Comparison of ENCODE assay signal across 22 mouse cellular contexts in genomic region chr16:30204144-30204543, GRCm38 (mm10).
DNase-seq lines count a peak whose midpoint lies in the region; ATAC-seq and TF ChIP-seq lines count a peak whose summit lies in the region.
"Had no signal": no experiment of that assay in that cellular context is flagged by ENCODE, and none has a peak within 500 bp of the region (broad histone marks: within the 10 kb centered on the region; RNA-seq: fewer than 3 reads in every experiment).

No protein-coding gene starts in this region.

- no peak overlapping the region for H3K27ac ChIP-seq in liver, adult 2 months (replicated peaks; ENCODE audit: insufficient read depth, low read depth, low read length)
- no peak overlapping the region for H3K27ac ChIP-seq in liver, postnatal 0 days (ENCODE audit: low read depth)
- H3K27ac ChIP-seq in ES-E14 (ENCODE audit: insufficient read depth, low read depth, low read length, poor library complexity, severe bottlenecking) = peak overlapping the region; percentile 63; the same call in 1 of the 2 replicates
- no peak overlapping the region for H3K27ac ChIP-seq in heart, embryonic 11.5 days (ENCODE audit: low read depth, low read length)
- H3K27ac ChIP-seq: forebrain, embryonic 12.5 days; hindbrain, embryonic 15.5 days; intestine, embryonic 15.5 days; limb, embryonic 13.5 days; liver, embryonic 14.5 days; midbrain, embryonic 12.5 days; neural tube, embryonic 15.5 days had no signal

- TF ChIP-seq EP300 in liver, postnatal 0 days (IDR thresholded peaks at IDR 0.05; ENCODE audit: low read depth) = no peak

- H3K36me3 ChIP-seq in liver, adult 2 months (ENCODE audit: control insufficient read depth, insufficient read depth, low read length) = no peaks in the 10 kb centered on the region
- no peaks in the 10 kb centered on the region for H3K36me3 ChIP-seq in liver, postnatal 0 days (replicated peaks; ENCODE audit: insufficient read depth, low read length)
- H3K36me3 ChIP-seq in ES-E14 (ENCODE audit: control insufficient read depth, insufficient read depth, low read length, poor library complexity, severe bottlenecking) = no peaks in the 10 kb centered on the region
- H3K36me3 ChIP-seq in heart, embryonic 11.5 days (ENCODE audit: control insufficient read depth, insufficient read depth, low read length) = no peaks in the 10 kb centered on the region
- H3K36me3 ChIP-seq: forebrain, embryonic 12.5 days; hindbrain, embryonic 15.5 days; intestine, embryonic 15.5 days; limb, embryonic 13.5 days; midbrain, embryonic 12.5 days; neural tube, embryonic 15.5 days had no signal

- 9% methylated on average over 4 of the region's 4 CpGs for WGBS in liver, adult 2 months
- 50% methylated on average over 4 of the region's 4 CpGs for WGBS in liver, postnatal 0 days (ENCODE audit: insufficient replicate concordance)
- WGBS in lung, adult 2 months = 24% methylated on average over 4 of the region's 4 CpGs
- WGBS in heart, embryonic 11.5 days (ENCODE audit: insufficient replicate concordance) = 59% methylated on average over 4 of the region's 4 CpGs

- no peak overlapping the region for H3K4me2 ChIP-seq in liver, postnatal 0 days (ENCODE audit: low read depth, low read length)
- H3K4me2 ChIP-seq in heart, embryonic 11.5 days = no peak overlapping the region
- H3K4me2 ChIP-seq: forebrain, embryonic 12.5 days; hindbrain, embryonic 15.5 days; intestine, embryonic 15.5 days; limb, embryonic 13.5 days; midbrain, embryonic 12.5 days; neural tube, embryonic 15.5 days had no signal

- H3K4me1 ChIP-seq in liver, adult 2 months (ENCODE audit: control insufficient read depth, insufficient read depth, low read length) = peaks cover 2% of the 10 kb centered on the region; the same call in 1 of the 2 replicates
- H3K4me1 ChIP-seq in liver, postnatal 0 days (ENCODE audit: insufficient read depth) = no peaks in the 10 kb centered on the region
- peaks cover 0 to 23% of the 10 kb centered on the region in 2 experiments; a peak in 3 of 4 replicates for H3K4me1 ChIP-seq in ES-E14 (ENCODE audit: control insufficient read depth in 2 of 2, insufficient read depth in 2 of 2, low read length in 2 of 2, poor library complexity in 1 of 2)
- H3K4me1 ChIP-seq in lung, adult 2 months (ENCODE audit: control insufficient read depth, insufficient read depth, low read length) = peaks cover 6% of the 10 kb centered on the region; the same call in 1 of the 2 replicates
- no peaks in the 10 kb centered on the region for H3K4me1 ChIP-seq in heart, embryonic 11.5 days (ENCODE audit: control insufficient read depth, insufficient read depth, low read length)

- DNase-seq in liver, adult 2 months (ENCODE audit: extremely low read depth, low read depth, low spot score) = peak; percentile 69
- DNase-seq in liver, postnatal 0 days = no peak
- DNase-seq in ES-E14 (ENCODE audit: low read depth, low spot score) = no peak
- peak; percentile 33 for DNase-seq in lung, adult 2 months
- DNase-seq in lung, postnatal 25 days (ENCODE audit: low spot score) = peak; percentile 62
- no peak for DNase-seq in left cerebral cortex, adult 18-20 months (ENCODE audit: low spot score in 2 of 2)
- no peak for DNase-seq in heart, adult 9 months (ENCODE audit: low spot score in 2 of 2)
- DNase-seq: cerebellum, adult 8-10 months; cerebellum, postnatal 36 days; gastrocnemius, postnatal 36 days; kidney, adult 9 months; kidney, postnatal 14 days; thymus, adult 18-20 months; thymus, postnatal 36 days had no signal

- no peak overlapping the region for H3K4me3 ChIP-seq in liver, adult 2 months (ENCODE audit: insufficient read depth, low read depth, low read length)
- no peak overlapping the region for H3K4me3 ChIP-seq in liver, postnatal 0 days (ENCODE audit: low read depth, low read length)
- peak overlapping the region in 1 of 2 experiments; percentile 3; a peak in 1 of 4 replicates for H3K4me3 ChIP-seq in ES-E14 (ENCODE audit: insufficient read depth in 1 of 2, low read depth in 1 of 2, low read length in 2 of 2, poor library complexity in 1 of 2, severe bottlenecking in 1 of 2)
- no peak overlapping the region for H3K4me3 ChIP-seq in lung, adult 2 months (replicated peaks; ENCODE audit: extremely low read depth, low read depth, low read length)
- H3K4me3 ChIP-seq in heart, embryonic 11.5 days (ENCODE audit: low read depth, low read length) = no peak overlapping the region
- H3K4me3 ChIP-seq: forebrain, embryonic 12.5 days; hindbrain, embryonic 15.5 days; intestine, embryonic 15.5 days; limb, embryonic 13.5 days; midbrain, embryonic 12.5 days; neural tube, embryonic 15.5 days had no signal

- in situ Hi-C loops in ES-E14 (cut with MboI; ENCODE audit: low sequenced_read_pairs in 2 of 2, unreplicated experiment in 2 of 2) = loop anchor here in 1 of 2 experiments (10.0 kb wide), 1 partner anchor 139 kb away; the partner anchor contains the start of gene Hes1

- H3K9ac ChIP-seq in liver, adult 2 months (ENCODE audit: low read depth, low read length) = no peak overlapping the region
- H3K9ac ChIP-seq in liver, postnatal 0 days (replicated peaks) = no peak overlapping the region
- no peak overlapping the region for H3K9ac ChIP-seq in ES-E14 (ENCODE audit: insufficient read depth, low read depth, low read length, poor library complexity, severe bottlenecking)
- H3K9ac ChIP-seq in heart, embryonic 11.5 days (ENCODE audit: low read depth, low read length) = no peak overlapping the region
- H3K9ac ChIP-seq: forebrain, embryonic 12.5 days; hindbrain, embryonic 15.5 days; intestine, embryonic 15.5 days; limb, embryonic 13.5 days; liver, embryonic 14.5 days; midbrain, embryonic 12.5 days; neural tube, embryonic 15.5 days had no signal

- peaks cover 2% of the 10 kb centered on the region; the same call in 1 of the 2 replicates for H3K9me3 ChIP-seq in liver, postnatal 0 days (ENCODE audit: low read length)
- H3K9me3 ChIP-seq in ES-E14 (ENCODE audit: control insufficient read depth, insufficient read depth, low read depth, low read length) = no peaks in the 10 kb centered on the region
- H3K9me3 ChIP-seq in heart, embryonic 11.5 days (replicated peaks; ENCODE audit: control insufficient read depth, low read length) = no peaks in the 10 kb centered on the region; the same call in 1 of the 2 replicates
- H3K9me3 ChIP-seq: hindbrain, embryonic 15.5 days; intestine, embryonic 15.5 days; neural tube, embryonic 15.5 days had no signal

- no peak for TF ChIP-seq CTCF in liver, adult 2 months (IDR thresholded peaks at IDR 0.05; ENCODE audit: low read depth, low read length)
- TF ChIP-seq CTCF in liver, postnatal 0 days (IDR thresholded peaks at IDR 0.05; ENCODE audit: low read depth) = no peak
- TF ChIP-seq CTCF in lung, adult 2 months (IDR thresholded peaks at IDR 0.05; ENCODE audit: insufficient read depth, low read length) = no peak

- TF ChIP-seq POLR2A in liver, adult 2 months (IDR thresholded peaks at IDR 0.05; ENCODE audit: extremely low read depth, insufficient read depth, low read length) = no peak
- TF ChIP-seq POLR2A in lung, adult 2 months (IDR thresholded peaks at IDR 0.05; ENCODE audit: borderline replicate concordance, extremely low read depth, low read depth, low read length) = no peak

- ATAC-seq in liver, postnatal 0 days = no peak
- no peak for ATAC-seq in heart, embryonic 11.5 days (replicated peaks; ENCODE audit: insufficient number of reproducible peaks, low FRiP score, low TSS enrichment)
- ATAC-seq: intestine, embryonic 15.5 days had no signal

- H3K79me2 ChIP-seq in liver, adult 2 months (ENCODE audit: control insufficient read depth, insufficient read depth, low read length) = no peaks in the 10 kb centered on the region

- no peaks in the 10 kb centered on the region for H3K27me3 ChIP-seq in liver, adult 2 months (ENCODE audit: control insufficient read depth, insufficient read depth, low read length)
- H3K27me3 ChIP-seq in liver, postnatal 0 days (ENCODE audit: insufficient read depth, low read length) = no peaks in the 10 kb centered on the region
- H3K27me3 ChIP-seq in heart, embryonic 11.5 days (ENCODE audit: control insufficient read depth, insufficient read depth, low read length) = peaks cover 4% of the 10 kb centered on the region; the same call in 1 of the 2 replicates
- H3K27me3 ChIP-seq: intestine, embryonic 15.5 days; neural tube, embryonic 15.5 days had no signal

TF ChIP-seq in ES-E14, 5 proteins besides CTCF, POLR2A, EP300 and RAD21:
- TF ChIP-seq CHD2 (IDR thresholded peaks at IDR 0.05; ENCODE audit: low read depth, low read length) (no peak), MAFK (IDR thresholded peaks at IDR 0.05; ENCODE audit: insufficient read depth, low read depth, low read length) (no peak), HCFC1 (IDR thresholded peaks at IDR 0.05; ENCODE audit: borderline replicate concordance, insufficient read depth, low read length) (no peak), ZNF384 (IDR thresholded peaks at IDR 0.05; ENCODE audit: low read depth, low read length) (no peak), ZC3H11A (IDR thresholded peaks at IDR 0.05; ENCODE audit: borderline replicate concordance, low read depth, low read length) (no peak)

Comparison
In these comparisons a context has a peak if more than half of its experiments do, and no peak if none do; other contexts are left out.
1. DNase-seq: peak in liver, adult 2 months (single experiment), lung, adult 2 months (single experiment) and lung, postnatal 25 days (single experiment); none in liver, postnatal 0 days (single experiment), ES-E14 (single experiment), left cerebral cortex, adult 18-20 months (0 of 2) and heart, adult 9 months (0 of 2).